Mouse (Mus musculus): ENCODE results near the gene Akr7a5.

Akr7a5 gene

GRCm38 (mm10) chr4:139357211-139357610 lies 46.7 kb downstream of the Akr7a5 start:
- no peak for DNase-seq (ENCODE audit: low read depth, low spot score)
- Histone ChIP-seq H3K36me3 (ENCODE audit: control insufficient read depth, insufficient read depth, low read length, poor library complexity, severe bottlenecking) (peaks cover 4% of the 10 kb centered on the region), H3K27me3 (ENCODE audit: control insufficient read depth, insufficient read depth, low read length, poor library complexity, severe bottlenecking) (no peaks in the 10 kb centered on the region)

- Histone ChIP-seq H3K36me3 (ENCODE audit: control insufficient read depth, insufficient read depth, low read length, poor library complexity, severe bottlenecking) (peaks cover 6% of the 10 kb centered on the region), H3K27me3 (ENCODE audit: control insufficient read depth, insufficient read depth, low read length, poor library complexity, severe bottlenecking) (no peaks in the 10 kb centered on the region)
- DNase-seq (ENCODE audit: low read depth, low spot score): no peak
Observed at GRCm38 (mm10) chr4:139360761-139361548, 50.4 kb downstream of the Akr7a5 start.

- H3K36me3 ChIP-seq (ENCODE audit: control insufficient read depth, insufficient read depth, low read length, poor library complexity, severe bottlenecking): peaks cover 3% of the 10 kb centered on the region
- DNase-seq (ENCODE audit: low read depth, low spot score): no peak
- H3K27me3 ChIP-seq (ENCODE audit: control insufficient read depth, insufficient read depth, low read length, poor library complexity, severe bottlenecking): no peaks in the 10 kb centered on the region
Observed at GRCm38 (mm10) chr4:139367336-139367735, 56.8 kb downstream of the Akr7a5 start.
